Mouse (Mus musculus) C2C12 (cell line): ENCODE data around the gene Fuca2.

Experiments
- CEBPB ChIP-seq: IDR thresholded peaks from one replicate; pipeline ENCODE4 v1.6.1; 2011; ENCODE audit warnings: low read depth, mild to moderate bottlenecking, control low read depth, moderate library complexity
- CTCF ChIP-seq: IDR thresholded peaks from one replicate; pipeline ENCODE4 v1.5.1; 2011; ENCODE audit not compliant: control insufficient read depth, insufficient read depth, insufficient read length
- MAX ChIP-seq: IDR thresholded peaks from one replicate; pipeline ENCODE4 v1.6.1; 2011; ENCODE audit warnings: mild to moderate bottlenecking, control low read depth
- MYOD1 ChIP-seq: IDR thresholded peaks from one replicate; pipeline ENCODE4 v1.6.1; 2011; ENCODE audit warnings: low read depth; ENCODE audit not compliant: control insufficient read depth, insufficient read length
- MYOG ChIP-seq: IDR thresholded peaks from one replicate; pipeline ENCODE4 v1.6.1; 2011; ENCODE audit not compliant: control insufficient read depth, insufficient read length; ENCODE audit errors: extremely low read depth
- USF1 ChIP-seq: IDR thresholded peaks from one replicate; pipeline ENCODE4 v1.6.1; 2011; ENCODE audit warnings: low read depth, mild to moderate bottlenecking, control low read depth, moderate library complexity

DNA sequence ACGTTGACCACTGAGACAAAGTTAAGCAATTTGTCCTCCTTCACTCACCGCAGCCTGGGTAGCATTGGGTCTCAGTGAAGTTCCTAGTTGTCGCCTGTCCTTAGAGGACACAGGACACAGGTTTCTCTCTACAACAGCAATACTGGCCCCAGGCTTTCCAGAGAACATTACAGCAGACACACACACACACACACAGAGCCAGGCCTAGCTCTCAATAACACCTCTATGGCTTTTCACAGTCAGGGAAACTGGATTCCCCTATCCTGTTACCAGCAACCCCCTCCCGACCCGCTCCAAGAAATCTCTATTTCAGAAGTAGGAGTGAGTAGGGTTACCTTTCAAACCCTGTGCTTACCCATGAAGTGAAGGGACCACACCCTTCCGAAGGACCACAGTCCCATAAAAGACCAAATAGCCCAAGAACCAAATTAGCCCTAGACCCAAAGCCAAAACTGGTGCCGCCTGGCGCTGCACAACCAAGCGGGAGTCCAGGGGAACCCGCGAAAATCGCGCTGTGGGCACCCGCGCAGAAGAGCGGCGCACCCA is 26.0 kb upstream of the Fuca2 start:
- TF ChIP-seq USF1 (no peak), CEBPB (no peak), MAX (no peak), CTCF (no peak), MYOD1 (no peak), MYOG (no peak)
